Mouse (Mus musculus) macrophage (primary cell): ENCODE data around the gene Rcan1. TPM values are rescaled to one million over a fixed set of nuclear protein-coding genes. Genes with fewer than 3 reads are reported as not detected.

Experiments
- H3K27ac ChIP-seq: fragments of 350-480 bp; formaldehyde crosslinking; 2 replicates; pipeline ENCODE4 v1.9.0; 2021
- H3K36me3 ChIP-seq: fragments of 350-480 bp; formaldehyde crosslinking; 2 replicates; pipeline ENCODE4 v1.9.0; 2021; ENCODE audit errors: inconsistent target
- H3K4me3 ChIP-seq: fragments of 350-480 bp; formaldehyde crosslinking; 2 replicates; pipeline ENCODE4 v1.9.0; 2021; ENCODE audit errors: inconsistent target
- H3K79me2 ChIP-seq: fragments of 350-480 bp; formaldehyde crosslinking; 2 replicates; pipeline ENCODE4 v1.9.0; 2021; ENCODE audit errors: inconsistent target
- WGBS: methylation state at CpG from one replicate; pipeline ENCODE4 v1.1.7; 2026; ENCODE audit warnings: inconsistent platforms; ENCODE audit not compliant: missing documents; 5-methylcytosine and 5-hydroxymethylcytosine counted together
- polyA plus RNA-seq: library from polyadenylated mRNA; stranded (reverse); fragments of 250-400 nt; gene quantifications from 3 replicates; pipeline ENCODE4 v1.2.4, GENCODE M21; 2018; ENCODE audit warnings: inconsistent platforms

Gene Rcan1
- polyA plus RNA-seq, 1 experiment from 2014 or later: 30.7 TPM

DNA sequence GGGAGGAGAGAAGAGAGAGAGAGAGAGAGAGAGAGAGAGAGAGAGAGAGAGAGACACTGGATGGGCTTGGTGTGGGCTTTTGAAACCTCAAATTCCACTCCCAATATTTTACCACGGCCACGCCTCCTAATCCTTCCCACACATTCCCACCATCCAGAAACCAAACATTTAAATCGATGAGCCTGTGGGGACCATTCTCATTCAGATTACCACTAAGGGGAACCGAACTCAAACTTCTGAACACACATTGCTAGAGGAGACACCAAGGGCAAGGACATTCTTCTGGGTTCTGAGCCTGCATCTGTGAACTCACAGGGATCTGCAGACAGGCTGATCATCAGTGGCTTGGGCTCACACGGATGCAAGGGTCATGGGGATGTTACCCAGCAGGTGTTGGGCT lies 17.8 kb upstream of the Rcan1 start:
- H3K79me2 ChIP-seq: no peaks in the 10 kb centered on the region
- H3K36me3 ChIP-seq: no peaks in the 10 kb centered on the region
- no peak overlapping the region for H3K27ac ChIP-seq
- 82% methylated on average over 5 of the region's 5 CpGs for WGBS
- H3K4me3 ChIP-seq: no peak overlapping the region

GRCm38 (mm10) chr16:92487489-92487888 lies 16.8 kb upstream of the Rcan1 start:
- H3K36me3 ChIP-seq: no peaks in the 10 kb centered on the region
- 69% methylated on average over 4 of the region's 4 CpGs for WGBS
- no peak overlapping the region for H3K4me3 ChIP-seq
- H3K27ac ChIP-seq: no peak overlapping the region
- H3K79me2 ChIP-seq: no peaks in the 10 kb centered on the region

DNA sequence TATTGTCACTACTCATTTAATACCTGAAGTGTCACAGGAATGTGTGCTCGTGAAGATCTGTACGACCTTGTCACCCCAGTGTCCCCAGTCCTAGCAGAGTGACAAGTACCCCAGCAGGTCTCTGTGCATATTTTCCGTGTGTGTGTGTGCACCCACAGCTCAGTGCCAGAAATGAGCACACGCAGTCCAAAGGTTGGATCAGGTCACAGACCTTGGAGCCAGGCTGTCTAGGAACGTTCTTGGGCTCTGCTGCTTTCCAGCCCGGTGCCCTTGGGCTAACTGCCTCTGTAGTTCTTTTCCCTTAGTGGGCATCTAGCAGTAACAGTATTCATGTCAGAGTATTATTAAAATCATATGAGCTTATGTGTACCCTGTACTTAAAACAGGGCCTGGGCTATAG lies 16.4 kb upstream of the Rcan1 start:
- Histone ChIP-seq H3K27ac (no peak overlapping the region), H3K79me2 (no peaks in the 10 kb centered on the region), H3K4me3 (no peak overlapping the region), H3K36me3 (no peaks in the 10 kb centered on the region)
- 92% methylated on average over 6 of the region's 6 CpGs for WGBS

GRCm38 (mm10) chr16:92485436-92485835 lies 14.8 kb upstream of the Rcan1 start, which contains the start of gene Clic6:
Gene Clic6 (plus strand): TSS chr16:92485736.
- Histone ChIP-seq H3K27ac (no peak within 1 kb of the TSS), H3K4me3 (no peak within 1 kb of the TSS), H3K79me2 (no peaks in the 10 kb centered on the region), H3K36me3 (no peaks in the 10 kb centered on the region)
- 92% methylated on average over 5 of the region's 5 CpGs for WGBS

DNA sequence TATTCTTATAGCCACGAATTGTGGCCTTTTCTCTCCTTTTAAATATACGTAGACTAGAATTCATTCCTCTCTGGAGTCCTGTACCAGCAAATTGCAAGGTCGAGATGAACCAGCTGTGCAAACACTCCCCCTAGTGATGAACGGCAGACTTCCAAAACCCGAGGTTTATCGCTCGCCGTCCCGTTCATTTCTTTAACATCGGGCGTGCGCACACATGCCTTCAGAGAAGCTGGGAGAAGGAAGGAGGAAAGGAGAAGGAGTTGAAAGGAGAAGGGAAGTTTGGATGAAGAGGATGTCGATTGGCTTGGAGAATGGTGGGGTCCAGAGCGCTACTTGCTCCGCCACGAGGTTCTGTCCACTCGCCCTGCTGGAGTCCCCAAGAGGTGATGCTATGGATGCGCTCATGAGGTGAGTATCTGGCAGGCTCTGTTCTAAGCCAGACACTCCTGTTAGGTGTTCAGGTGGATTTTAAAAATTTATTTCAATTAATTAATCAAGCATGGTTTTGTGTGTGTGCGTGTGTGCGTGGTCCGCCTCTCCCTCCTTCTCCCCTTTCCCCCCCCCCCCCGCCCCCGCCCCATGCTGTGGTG lies 8.0 kb upstream of the Rcan1 start:
- H3K27ac ChIP-seq: no peak overlapping the region
- H3K36me3 ChIP-seq: no peaks in the 10 kb centered on the region
- no peak overlapping the region for H3K4me3 ChIP-seq
- H3K79me2 ChIP-seq: no peaks in the 10 kb centered on the region
- WGBS: 21% methylated on average over 21 of the region's 23 CpGs

GRCm38 (mm10) chr16:92475093-92475860 lies 4.6 kb upstream of the Rcan1 start:
- Histone ChIP-seq H3K27ac (no peak overlapping the region), H3K4me3 (no peak overlapping the region), H3K36me3 (no peaks in the 10 kb centered on the region), H3K79me2 (no peaks in the 10 kb centered on the region)
- 76% methylated on average over 21 of the region's 25 CpGs for WGBS

GRCm38 (mm10) chr16:92472898-92473297 lies 2.2 kb upstream of the Rcan1 start:
- 76% methylated on average over 3 of the region's 3 CpGs for WGBS

DNA sequence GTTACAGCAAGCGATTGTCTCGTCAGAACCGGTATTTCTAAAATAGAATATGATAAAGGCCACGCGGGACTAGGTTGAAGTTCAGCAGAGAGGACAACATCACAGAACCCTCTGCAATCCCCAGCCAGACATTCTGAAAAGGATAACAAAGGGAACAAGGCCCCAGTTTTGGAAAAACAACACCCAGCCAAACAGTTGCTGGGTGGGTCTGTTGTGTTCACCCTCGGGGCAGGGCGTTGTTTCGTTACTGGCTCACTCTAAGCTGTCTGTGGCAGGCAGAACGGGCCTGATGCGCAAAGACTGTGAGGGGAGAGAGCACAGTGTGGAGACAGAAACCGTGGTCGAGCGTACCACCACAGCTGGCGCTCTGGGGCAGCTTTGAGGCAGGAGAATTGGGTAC lies 2.2 kb downstream of the Rcan1 start:
- Histone ChIP-seq H3K4me3 (no peak overlapping the region), H3K36me3 (no peaks in the 10 kb centered on the region), H3K79me2 (no peaks in the 10 kb centered on the region; the same call in 1 of the 2 replicates), H3K27ac (no peak overlapping the region)
- WGBS: 91% methylated on average over 14 of the region's 14 CpGs

More at GRCm38 (mm10) chr16:92472898-92473297, 2.2 kb upstream of the Rcan1 start:
- Histone ChIP-seq H3K27ac (no peak overlapping the region), H3K79me2 (no peaks in the 10 kb centered on the region), H3K4me3 (no peak overlapping the region), H3K36me3 (no peaks in the 10 kb centered on the region)

GRCm38 (mm10) chr16:92467041-92467440 lies 3.6 kb downstream of the Rcan1 start:
- Histone ChIP-seq H3K79me2 (no peaks in the 10 kb centered on the region; the same call in 1 of the 2 replicates), H3K36me3 (no peaks in the 10 kb centered on the region), H3K27ac (no peak overlapping the region), H3K4me3 (no peak overlapping the region)
- 78% methylated on average over 4 of the region's 5 CpGs for WGBS

DNA sequence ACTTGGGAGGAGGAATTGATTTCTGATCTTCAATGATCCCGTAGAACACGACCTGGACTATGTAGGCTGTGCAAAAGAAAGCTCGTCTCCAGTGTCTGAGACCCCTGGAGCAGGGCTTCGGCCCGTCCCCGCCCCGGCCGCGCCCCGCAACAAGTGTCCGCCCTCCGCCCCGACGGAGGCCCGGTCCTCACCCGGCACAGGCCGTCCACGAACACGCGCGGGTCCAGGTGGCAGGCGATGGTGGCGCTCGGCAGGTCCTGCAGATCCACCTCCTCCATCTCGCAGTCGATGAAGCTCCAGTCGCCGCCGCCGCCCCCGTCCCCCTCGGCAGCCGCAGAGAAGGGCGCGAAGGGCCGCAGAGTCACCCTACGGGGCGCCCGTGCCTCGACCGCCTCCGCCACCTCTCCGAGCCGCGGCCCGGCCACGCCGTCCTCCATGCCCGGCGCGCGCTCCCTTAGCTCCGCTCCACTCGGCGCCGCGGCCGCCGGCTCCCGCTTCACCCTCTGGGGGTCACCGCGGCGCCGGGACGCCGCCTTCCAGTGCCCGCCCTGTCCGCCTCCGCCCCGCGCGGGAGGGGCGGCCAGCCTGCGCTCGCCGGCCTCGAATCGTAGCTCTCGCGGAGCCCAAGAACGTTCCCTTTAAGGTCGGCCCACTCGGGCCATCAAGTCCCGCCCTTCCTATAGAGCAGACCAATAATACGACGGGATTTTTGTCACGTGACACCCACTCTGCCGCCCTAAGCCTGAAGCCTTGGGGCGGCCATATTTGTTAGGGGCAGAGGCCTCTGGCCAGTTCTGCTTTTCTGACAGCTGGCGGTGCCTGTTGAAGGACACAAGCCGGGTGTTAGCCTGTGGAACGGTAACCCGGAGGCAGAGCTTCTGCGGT lies 4.8 kb downstream of the Rcan1 start:
- no peak overlapping the region for H3K27ac ChIP-seq
- no peaks in the 10 kb centered on the region for H3K36me3 ChIP-seq
- no peaks in the 10 kb centered on the region; the same call in 1 of the 2 replicates for H3K79me2 ChIP-seq
- WGBS: 1% methylated on average over 94 of the region's 94 CpGs
- H3K4me3 ChIP-seq: peak overlapping the region; percentile 36

- H3K36me3 ChIP-seq: no peaks in the 10 kb centered on the region
- WGBS: 23% methylated on average over 10 of the region's 10 CpGs
- no peak overlapping the region for H3K27ac ChIP-seq
- peak overlapping the region; percentile 36 for H3K4me3 ChIP-seq
- H3K79me2 ChIP-seq: no peaks in the 10 kb centered on the region; the same call in 1 of the 2 replicates
Measured at GRCm38 (mm10) chr16:92465226-92465625, 5.4 kb downstream of the Rcan1 start.

DNA sequence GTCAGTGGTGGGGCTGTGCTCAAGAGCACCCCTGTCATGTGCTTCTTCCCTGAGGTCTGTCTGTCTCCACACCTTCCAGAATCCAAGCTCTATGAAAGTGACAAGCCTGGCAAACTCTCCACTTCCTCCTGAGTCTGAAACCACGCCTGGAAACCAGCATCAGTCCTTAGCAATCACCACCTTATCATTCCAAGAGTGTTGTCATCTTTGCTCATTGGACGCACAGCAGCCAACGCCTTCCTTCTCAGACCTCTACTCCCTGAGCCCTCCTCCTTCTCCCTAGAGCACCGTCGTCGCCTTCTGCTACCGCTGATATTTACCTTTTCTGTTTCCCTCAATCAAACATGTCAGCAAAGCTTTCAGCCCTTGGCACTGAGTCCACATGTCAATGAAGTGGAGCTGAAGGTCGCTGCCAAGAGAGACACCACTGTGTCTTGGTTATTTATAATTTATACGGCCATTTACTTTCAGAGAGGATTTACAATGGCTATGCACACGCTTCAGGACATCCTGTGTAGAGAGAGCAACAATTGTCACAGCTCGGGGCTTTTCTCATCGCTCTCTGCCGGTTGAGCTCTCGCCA lies 6.2 kb downstream of the Rcan1 start:
- Histone ChIP-seq H3K27ac (no peak overlapping the region), H3K79me2 (no peaks in the 10 kb centered on the region; the same call in 1 of the 2 replicates), H3K36me3 (no peaks in the 10 kb centered on the region), H3K4me3 (no peak overlapping the region)
- 70% methylated on average over 14 of the region's 14 CpGs for WGBS

DNA sequence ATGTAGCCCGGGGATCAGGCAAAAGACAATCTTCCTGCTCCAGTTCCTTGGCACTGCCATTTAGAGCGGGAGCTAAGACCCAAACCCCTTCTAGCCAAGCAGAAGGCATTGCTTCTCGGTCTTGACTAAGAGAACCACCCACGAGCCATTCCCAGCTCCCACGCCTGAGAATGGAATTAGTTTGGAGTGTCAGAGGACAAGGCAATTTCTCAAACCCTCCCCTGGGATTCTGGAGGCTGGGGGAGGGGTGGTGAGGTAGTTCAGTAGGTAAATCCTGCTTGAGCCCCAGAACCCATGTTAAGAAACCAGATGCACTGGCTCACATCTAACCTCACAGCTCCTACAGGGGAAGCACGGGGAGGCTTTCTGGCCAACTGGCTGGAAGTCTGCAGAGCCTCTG lies 9.3 kb downstream of the Rcan1 start:
- no peak overlapping the region for H3K4me3 ChIP-seq
- H3K36me3 ChIP-seq: no peaks in the 10 kb centered on the region
- H3K27ac ChIP-seq: no peak overlapping the region
- no peaks in the 10 kb centered on the region; the same call in 1 of the 2 replicates for H3K79me2 ChIP-seq
- 96% methylated on average over 6 of the region's 6 CpGs for WGBS

DNA sequence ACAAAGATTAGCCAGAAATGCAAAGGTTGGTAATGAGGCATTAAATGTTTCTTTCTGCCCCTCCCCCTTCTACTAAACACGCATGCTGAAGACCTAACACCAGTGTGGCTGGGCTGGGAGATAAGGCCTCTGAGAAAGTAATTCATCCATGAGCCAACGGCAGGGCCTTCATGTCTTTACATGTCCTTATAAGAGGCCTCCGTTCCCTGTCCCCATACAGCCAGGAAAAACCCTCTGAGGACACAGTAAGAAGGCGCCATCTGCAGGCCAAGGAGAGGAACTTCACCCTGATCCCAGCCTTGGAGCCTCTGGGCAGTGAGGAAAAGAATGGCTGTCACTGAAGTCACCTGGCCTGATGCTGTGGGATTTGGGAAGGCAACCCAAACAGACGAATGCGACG lies 13.1 kb downstream of the Rcan1 start:
- no peak overlapping the region for H3K27ac ChIP-seq
- no peak overlapping the region for H3K4me3 ChIP-seq
- H3K36me3 ChIP-seq: no peaks in the 10 kb centered on the region
- H3K79me2 ChIP-seq: no peaks in the 10 kb centered on the region
- WGBS: 29% methylated on average over 7 of the region's 7 CpGs
